14 mouse cellular contexts compared by ENCODE assay signal in genomic region chr8:91444636-91445410, GRCm38 (mm10).
DNase-seq lines count a peak whose midpoint lies in the region; ATAC-seq and TF ChIP-seq lines count a peak whose summit lies in the region.
"Had no signal": no experiment of that assay in that cellular context is flagged by ENCODE, and none has a peak within 500 bp of the region (broad histone marks: within the 10 kb centered on the region; RNA-seq: fewer than 3 reads in every experiment).

No protein-coding gene starts in this region.

- ATAC-seq in kidney, embryonic 14.5 days (ENCODE audit: low FRiP score, low TSS enrichment) = peak; percentile 73; the same call in 1 of the 2 replicates
- 0 out of 2 replicates have a peak, but pooled peaks have one; percentile 35 for ATAC-seq in limb, embryonic 14.5 days (ENCODE audit: low FRiP score, low read depth)
- ATAC-seq in CD4-positive, CD25-positive, alpha-beta regulatory T cell, adult 4 months = no peak
- ATAC-seq: intestine, postnatal 0 days had no signal

- H3K27me3 ChIP-seq in kidney, embryonic 14.5 days (ENCODE audit: control insufficient read depth, insufficient read depth, low read length) = no peaks in the 10 kb centered on the region
- H3K27me3 ChIP-seq in limb, embryonic 14.5 days (ENCODE audit: control insufficient read depth, insufficient read depth, low read length) = no peaks in the 10 kb centered on the region

- DNase-seq in layer of hippocampus, adult 11-12 months (ENCODE audit: low spot score) = peak; percentile 15
- DNase-seq in layer of hippocampus, adult 8-10 months (ENCODE audit: low spot score in 2 of 2) = no peak
- DNase-seq in embryo, embryonic 9.5 days (ENCODE audit: extremely low spot score) = peak; percentile 17
- DNase-seq in limb, embryonic 14.5 days (ENCODE audit: low spot score) = peak; percentile 37
- no peak for DNase-seq in cerebellum, postnatal 10 days
- no peak for DNase-seq in cerebellum, postnatal 4 days (ENCODE audit: low spot score in 2 of 2)
- DNase-seq: adrenal gland, postnatal 10 days; cerebellum, adult 11-12 months; lung, embryonic 14.5 days; thymus, postnatal 14 days had no signal

- H3K36me3 ChIP-seq in kidney, embryonic 14.5 days (ENCODE audit: control insufficient read depth, insufficient read depth, low read length) = no peaks in the 10 kb centered on the region
- 0 out of 2 replicates have a peak, but pooled peaks cover 4% of the 10 kb centered on the region for H3K36me3 ChIP-seq in limb, embryonic 14.5 days (ENCODE audit: control insufficient read depth, insufficient read depth, low read length)

- TF ChIP-seq POLR2A in limb, embryonic 14.5 days (IDR thresholded peaks at IDR 0.05; ENCODE audit: borderline replicate concordance, extremely low read depth, insufficient read depth, insufficient read length) = no peak

- no peaks in the 10 kb centered on the region for H3K9me3 ChIP-seq in kidney, embryonic 14.5 days (ENCODE audit: control insufficient read depth, low read length)
- no peaks in the 10 kb centered on the region for H3K9me3 ChIP-seq in limb, embryonic 14.5 days (ENCODE audit: control insufficient read depth, low read length)

- H3K27ac ChIP-seq in kidney, embryonic 14.5 days (ENCODE audit: low read depth, low read length) = peak overlapping the region; percentile 69; the same call in 1 of the 2 replicates
- peak overlapping the region; percentile 63; the same call in 1 of the 2 replicates for H3K27ac ChIP-seq in limb, embryonic 14.5 days (replicated peaks; ENCODE audit: low read depth, low read length)

- no peak overlapping the region for H3K4me2 ChIP-seq in kidney, embryonic 14.5 days (replicated peaks; ENCODE audit: low read depth, low read length)
- no peak overlapping the region for H3K4me2 ChIP-seq in limb, embryonic 14.5 days (replicated peaks; ENCODE audit: low read depth, low read length, severe bottlenecking)
- H3K4me2 ChIP-seq: lung, embryonic 14.5 days; midbrain, embryonic 11.5 days had no signal

- H3K4me3 ChIP-seq in kidney, embryonic 14.5 days (ENCODE audit: low read length) = no peak overlapping the region
- no peak overlapping the region for H3K4me3 ChIP-seq in limb, embryonic 14.5 days (replicated peaks; ENCODE audit: low read length)

- 45% methylated on average over 11 of the region's 11 CpGs for WGBS in kidney, embryonic 14.5 days
- WGBS in limb, embryonic 14.5 days = 27% methylated on average over 11 of the region's 11 CpGs

- H3K4me1 ChIP-seq in kidney, embryonic 14.5 days (ENCODE audit: control insufficient read depth, insufficient read depth, low read length) = peaks cover 29% of the 10 kb centered on the region
- H3K4me1 ChIP-seq in limb, embryonic 14.5 days (ENCODE audit: control insufficient read depth, insufficient read depth, low read length) = peaks cover 27% of the 10 kb centered on the region

- H3K9ac ChIP-seq in kidney, embryonic 14.5 days (ENCODE audit: low read depth, low read length) = no peak overlapping the region
- H3K9ac ChIP-seq in limb, embryonic 14.5 days (ENCODE audit: low read depth, low read length, severe bottlenecking) = no peak overlapping the region
- H3K9ac ChIP-seq: lung, embryonic 14.5 days had no signal

Comparison
In these comparisons a context has a peak if more than half of its experiments do, and no peak if none do; other contexts are left out.
1. DNase-seq: peak in layer of hippocampus, adult 11-12 months (single experiment), embryo, embryonic 9.5 days (single experiment) and limb, embryonic 14.5 days (single experiment); none in layer of hippocampus, adult 8-10 months (0 of 2), cerebellum, postnatal 10 days (0 of 2) and cerebellum, postnatal 4 days (0 of 2).